Comparison of ENCODE assay signal across 8 mouse cellular contexts in genomic region chr16:78265151-78265590, GRCm38 (mm10). TPM values are rescaled to one million over a fixed set of nuclear protein-coding genes. Genes with fewer than 3 reads are reported as not detected.
DNase-seq lines count a peak whose midpoint lies in the region; ATAC-seq and TF ChIP-seq lines count a peak whose summit lies in the region.

No protein-coding gene starts in this region.

- no peaks in the 10 kb centered on the region for H3K27me3 ChIP-seq in thymus, adult 2 months (ENCODE audit: control insufficient read depth, insufficient read depth, low read length)
- H3K27me3 ChIP-seq in kidney, adult 2 months (replicated peaks; ENCODE audit: control insufficient read depth, insufficient read depth, low read length): no peaks in the 10 kb centered on the region
- no peaks in the 10 kb centered on the region for H3K27me3 ChIP-seq in limb, embryonic 14.5 days (ENCODE audit: control insufficient read depth, insufficient read depth, low read length)
- peaks cover 10% of the 10 kb centered on the region; the same call in 1 of the 2 replicates for H3K27me3 ChIP-seq in midbrain, embryonic 13.5 days
- H3K27me3 ChIP-seq in stomach, embryonic 14.5 days (ENCODE audit: control insufficient read depth, insufficient read depth, low read length): no peaks in the 10 kb centered on the region

- H3K4me2 ChIP-seq in limb, embryonic 14.5 days (replicated peaks; ENCODE audit: low read depth, low read length, severe bottlenecking): peak overlapping the region; percentile 42
- peak overlapping the region; percentile 61 for H3K4me2 ChIP-seq in midbrain, embryonic 13.5 days (replicated peaks)
- H3K4me2 ChIP-seq in stomach, embryonic 14.5 days (replicated peaks; ENCODE audit: low read depth, low read length): peak overlapping the region; percentile 73

- no peak for TF ChIP-seq POLR2A in thymus, adult 2 months (IDR thresholded peaks at IDR 0.05; ENCODE audit: control insufficient read depth, extremely low read depth, insufficient read depth, low read length, poor library complexity)
- no peak for TF ChIP-seq POLR2A in kidney, adult 2 months (IDR thresholded peaks at IDR 0.05; ENCODE audit: low read depth, low read length)
- no peak for TF ChIP-seq POLR2A in limb, embryonic 14.5 days (IDR thresholded peaks at IDR 0.05; ENCODE audit: borderline replicate concordance, extremely low read depth, insufficient read depth, insufficient read length)

- no peak for TF ChIP-seq CTCF in thymus, adult 2 months (IDR thresholded peaks at IDR 0.05; ENCODE audit: borderline replicate concordance, control insufficient read depth, extremely low read depth, insufficient read depth, low read length, poor library complexity)
- no peak for TF ChIP-seq CTCF in kidney, adult 2 months (conservative IDR thresholded peaks at IDR 0.05; ENCODE audit: insufficient read depth, insufficient read length, low read depth, low read length)

- no peaks in the 10 kb centered on the region for H3K9me3 ChIP-seq in limb, embryonic 14.5 days (ENCODE audit: control insufficient read depth, low read length)
- no peaks in the 10 kb centered on the region for H3K9me3 ChIP-seq in midbrain, embryonic 13.5 days
- no peaks in the 10 kb centered on the region for H3K9me3 ChIP-seq in stomach, embryonic 14.5 days (ENCODE audit: control insufficient read depth, low read depth, low read length)

- H3K36me3 ChIP-seq in thymus, adult 2 months (ENCODE audit: control insufficient read depth, insufficient read depth, low read length): no peaks in the 10 kb centered on the region
- H3K36me3 ChIP-seq in kidney, adult 2 months (ENCODE audit: control insufficient read depth, insufficient read depth, low read length): no peaks in the 10 kb centered on the region
- no peaks in the 10 kb centered on the region for H3K36me3 ChIP-seq in limb, embryonic 14.5 days (ENCODE audit: control insufficient read depth, insufficient read depth, low read length)
- H3K36me3 ChIP-seq in midbrain, embryonic 13.5 days: no peaks in the 10 kb centered on the region
- H3K36me3 ChIP-seq in stomach, embryonic 14.5 days (ENCODE audit: control insufficient read depth, insufficient read depth, low read length): no peaks in the 10 kb centered on the region

- no peak overlapping the region for H3K27ac ChIP-seq in thymus, adult 2 months (ENCODE audit: control insufficient read depth, insufficient read depth, low read length)
- peak overlapping the region; percentile 61 for H3K27ac ChIP-seq in kidney, adult 2 months (ENCODE audit: insufficient read depth, low read depth, low read length)
- no peak overlapping the region for H3K27ac ChIP-seq in limb, embryonic 14.5 days (replicated peaks; ENCODE audit: low read depth, low read length)
- no peak overlapping the region for H3K27ac ChIP-seq in midbrain, embryonic 13.5 days
- peak overlapping the region; percentile 84 for H3K27ac ChIP-seq in stomach, embryonic 14.5 days (ENCODE audit: low read length)

- peak overlapping the region; percentile 21 for H3K9ac ChIP-seq in limb, embryonic 14.5 days (ENCODE audit: low read depth, low read length, severe bottlenecking)
- H3K9ac ChIP-seq in midbrain, embryonic 13.5 days (replicated peaks): peak overlapping the region; percentile 48; the same call in 1 of the 2 replicates
- no peak overlapping the region for H3K9ac ChIP-seq in stomach, embryonic 14.5 days (replicated peaks; ENCODE audit: low read depth, low read length)

- H3K4me3 ChIP-seq in thymus, adult 2 months (ENCODE audit: control insufficient read depth, insufficient read depth, low read length): peak overlapping the region; percentile 24; the same call in 1 of the 2 replicates
- peak overlapping the region; percentile 40 for H3K4me3 ChIP-seq in kidney, adult 2 months (ENCODE audit: insufficient read depth, low read depth, low read length)
- peak overlapping the region; percentile 33 for H3K4me3 ChIP-seq in limb, embryonic 14.5 days (replicated peaks; ENCODE audit: low read length)
- H3K4me3 ChIP-seq in midbrain, embryonic 13.5 days (replicated peaks): peak overlapping the region; percentile 38
- H3K4me3 ChIP-seq in stomach, embryonic 14.5 days (ENCODE audit: low read depth, low read length): peak overlapping the region; percentile 30

- WGBS in thymus, adult 2 months: 2% methylated on average over 7 of the region's 7 CpGs
- WGBS in kidney, adult 2 months: under 1% methylated on average over 7 of the region's 7 CpGs
- 1% methylated on average over 7 of the region's 7 CpGs for WGBS in limb, embryonic 14.5 days
- 1% methylated on average over 7 of the region's 7 CpGs for WGBS in midbrain, embryonic 13.5 days
- WGBS in stomach, embryonic 14.5 days: under 1% methylated on average over 7 of the region's 7 CpGs

- H3K4me1 ChIP-seq in thymus, adult 2 months (replicated peaks; ENCODE audit: control insufficient read depth, insufficient read depth, low read length): peaks cover 4% of the 10 kb centered on the region
- peaks cover 3% of the 10 kb centered on the region; the same call in 1 of the 2 replicates for H3K4me1 ChIP-seq in kidney, adult 2 months (ENCODE audit: control insufficient read depth, insufficient read depth, low read length)
- peaks cover 15% of the 10 kb centered on the region for H3K4me1 ChIP-seq in limb, embryonic 14.5 days (ENCODE audit: control insufficient read depth, insufficient read depth, low read length)
- H3K4me1 ChIP-seq in midbrain, embryonic 13.5 days (replicated peaks): peaks cover 12% of the 10 kb centered on the region
- H3K4me1 ChIP-seq in stomach, embryonic 14.5 days (ENCODE audit: control insufficient read depth, insufficient read depth, low read length): 0 out of 2 replicates have a peak, but pooled peaks cover 3% of the 10 kb centered on the region

- ATAC-seq in limb, embryonic 14.5 days (ENCODE audit: low FRiP score, low read depth): peak; percentile 56; the same call in 1 of the 2 replicates
- peak; percentile 66 for ATAC-seq in midbrain, embryonic 13.5 days
- ATAC-seq in stomach, embryonic 14.5 days (ENCODE audit: insufficient number of reproducible peaks, insufficient read depth, low FRiP score, low read depth): peak; percentile 91

- peak; percentile 45 for DNase-seq in thymus, adult 2 months
- no peak for DNase-seq in thymus, adult 18-20 months
- DNase-seq in embryo, embryonic 11.5 days (ENCODE audit: low read depth, low spot score): peak; percentile 27
- DNase-seq in heart, adult 9 months (ENCODE audit: low spot score in 2 of 2): peak; percentile 70 to 71
- DNase-seq in kidney, adult 2 months: peak; percentile 89
- peak; percentile 26 for DNase-seq in limb, embryonic 14.5 days (ENCODE audit: low spot score)

RNA-seq across cellular contexts. Expression of gene Cxadr, which starts 36.1 kb away (rescaled TPM):
- 2.8 and 4.5 TPM in 2 replicates for polyA plus RNA-seq in thymus, adult 2 months (2012; rRNA removed)
- 11.2 and 15.9 TPM in 2 replicates for polyA plus RNA-seq in kidney, adult 2 months (2012; rRNA removed)
- 10.5 and 11.6 TPM in 2 replicates for polyA plus RNA-seq in limb, embryonic 14.5 days (2012; rRNA removed)
- polyA plus RNA-seq in limb, embryonic 14.5 days (2014; fragmentation: Nextera tagmentation; extraction: Ambion mirVana): 11.5 and 13.4 TPM in 2 replicates
- polyA plus RNA-seq in midbrain, embryonic 13.5 days (2015; fragmentation: Nextera tagmentation; extraction: Ambion mirVana): 135 and 153 TPM in 2 replicates
- polyA plus RNA-seq in stomach, embryonic 14.5 days (2014; fragmentation: Nextera tagmentation; extraction: Ambion mirVana): 50.1 and 56.3 TPM in 2 replicates

Comparison
In these comparisons a context has a peak if more than half of its experiments do, and no peak if none do; other contexts are left out.
1. DNase-seq: peak in thymus, adult 2 months (single experiment), embryo, embryonic 11.5 days (single experiment), heart, adult 9 months (2 of 2), kidney, adult 2 months (single experiment) and limb, embryonic 14.5 days (single experiment); none in thymus, adult 18-20 months (0 of 2).
2. H3K27ac ChIP-seq: peak in kidney, adult 2 months (single experiment) and stomach, embryonic 14.5 days (single experiment); none in thymus, adult 2 months (single experiment), limb, embryonic 14.5 days (single experiment) and midbrain, embryonic 13.5 days (single experiment).
3. Peak in every context shown above with its lines, with median percentiles within 50 percentile points of each other: H3K4me3 ChIP-seq, ATAC-seq and H3K4me2 ChIP-seq.